Mouse (Mus musculus) hindbrain, embryonic 14.5 days (tissue): Measurements from ENCODE around the gene Cnih1. TPM values are rescaled to one million over a fixed set of nuclear protein-coding genes. Genes with fewer than 3 reads are reported as not detected.
"Not testable (repeated sequence)": the region's sequence is repeated elsewhere in the genome, so short reads cannot be mapped to it uniquely, and the experiment has no call there.

Experiments
- ATAC-seq: fragments of 200-750 bp; cut with Nextera tagmentation; 2 replicates; pipeline ENCODE4 v1.8.0; 2017; ENCODE audit warnings: moderate number of reproducible peaks, mild to moderate bottlenecking, moderate TSS enrichment, moderate library complexity; ENCODE audit not compliant: low FRiP score
- DNase-seq: peaks from one replicate; pipeline ENCODE4 v3.0.0-alpha.2; 2015; ENCODE audit warnings: low spot score
- H3K27ac ChIP-seq: fragments of 300-500 bp; sonication (generic); 2 replicates; pipeline ENCODE4 v1.5.1; 2014; ENCODE audit warnings: mild to moderate bottlenecking, moderate library complexity
- H3K27me3 ChIP-seq: fragments of 300-500 bp; sonication (generic); 2 replicates; pipeline ENCODE4 v1.6.1; 2014; ENCODE audit warnings: mild to moderate bottlenecking, low read length, mixed read lengths; ENCODE audit not compliant: control insufficient read depth, insufficient read depth
- H3K36me3 ChIP-seq: fragments of 300-500 bp; sonication (generic); replicated peaks from 2 replicates; pipeline ENCODE4 v1.6.1; 2014; ENCODE audit not compliant: control insufficient read depth, insufficient read depth
- H3K4me1 ChIP-seq: fragments of 300-500 bp; sonication (generic); replicated peaks from 2 replicates; pipeline ENCODE4 v1.6.1; 2014; ENCODE audit warnings: antibody characterized with exemption, low read length, mixed read lengths; ENCODE audit not compliant: control insufficient read depth, insufficient read depth
- H3K4me2 ChIP-seq: fragments of 300-500 bp; sonication (generic); replicated peaks from 2 replicates; pipeline ENCODE4 v1.6.1; 2014; ENCODE audit warnings: mild to moderate bottlenecking, moderate library complexity
- H3K4me3 ChIP-seq: fragments of 300-500 bp; sonication (generic); replicated peaks from 2 replicates; pipeline ENCODE4 v1.5.1; 2014; ENCODE audit warnings: mild to moderate bottlenecking, low read length
- H3K9ac ChIP-seq: fragments of 300-500 bp; sonication (generic); 2 replicates; pipeline ENCODE4 v1.6.1; 2014
- H3K9me3 ChIP-seq: fragments of 300-500 bp; sonication (generic); 2 replicates; pipeline ENCODE4 v1.6.1; 2016; ENCODE audit warnings: low read length; ENCODE audit not compliant: control insufficient read depth
- WGBS: fragments of 180-500 bp; shearing (Covaris S2); extraction: QIAGEN DNeasy Blood & Tissue Kit; methylation state at CpG from one replicate; pipeline ENCODE4 v1.1.7; 2014; 5-methylcytosine and 5-hydroxymethylcytosine counted together
- polyA plus RNA-seq: library from polyadenylated mRNA; unstranded; fragments of >200 nt; fragmentation: Nextera tagmentation; extraction: Ambion mirVana; gene quantifications from 2 replicates; pipeline ENCODE4 v1.2.1, GENCODE M21; 2014

The Cnih1 gene
- polyA plus RNA-seq, 1 experiment from 2014 or later, result 212 TPM

- H3K27me3 ChIP-seq, H3K9ac ChIP-seq, ATAC-seq, H3K27ac ChIP-seq, H3K4me2 ChIP-seq, H3K9me3 ChIP-seq, DNase-seq, H3K4me3 ChIP-seq: not testable (repeated sequence)
- H3K4me1 ChIP-seq, result peaks cover 20% of the 10 kb centered on the region
- H3K36me3 ChIP-seq, result peaks cover 25% of the 10 kb centered on the region; the same call in 1 of the 2 replicates
- WGBS, result 96% methylated on average over 5 of the region's 6 CpGs
These were observed 31.8 kb upstream of the Cnih1 start for GRCm38 (mm10) chr14:46819961-46820360.

- Histone ChIP-seq H3K27me3 (peaks cover 6% of the 10 kb centered on the region; the same call in 1 of the 2 replicates), H3K36me3 (peaks cover 33% of the 10 kb centered on the region), H3K9me3 (no peaks in the 10 kb centered on the region), H3K9ac (no peak overlapping the region), H3K27ac (no peak overlapping the region), H3K4me2 (no peak overlapping the region), H3K4me3 (no peak overlapping the region), H3K4me1 (peaks cover 20% of the 10 kb centered on the region)
- 96% methylated on average over 7 of the region's 7 CpGs for WGBS
- ATAC-seq (no peak), DNase-seq (no peak)
These were observed 30.5 kb upstream of the Cnih1 start for GRCm38 (mm10) chr14:46818743-46819142.

GRCm38 (mm10) chr14:46816916-46817622, 28.9 kb upstream of the Cnih1 start:
- Histone ChIP-seq H3K9me3 (no peaks in the 10 kb centered on the region), H3K36me3 (peaks cover 47% of the 10 kb centered on the region), H3K4me2 (no peak overlapping the region), H3K4me1 (peaks cover 20% of the 10 kb centered on the region), H3K9ac (no peak overlapping the region), H3K27ac (no peak overlapping the region), H3K4me3 (no peak overlapping the region), H3K27me3 (no peaks in the 10 kb centered on the region)
- WGBS, result 95% methylated on average over 8 of the region's 8 CpGs
- no peak for ATAC-seq
- no peak for DNase-seq

GRCm38 (mm10) chr14:46815640-46816039, 27.4 kb upstream of the Cnih1 start:
- Histone ChIP-seq H3K4me1 (peaks cover 13% of the 10 kb centered on the region), H3K4me3 (no peak overlapping the region), H3K9me3 (no peaks in the 10 kb centered on the region), H3K36me3 (peaks cover 61% of the 10 kb centered on the region), H3K9ac (no peak overlapping the region), H3K27me3 (no peaks in the 10 kb centered on the region), H3K4me2 (no peak overlapping the region), H3K27ac (no peak overlapping the region)
- WGBS, result 86% methylated on average over 6 of the region's 6 CpGs
- DNase-seq (no peak), ATAC-seq (no peak)

GRCm38 (mm10) chr14:46807927-46808326, 19.7 kb upstream of the Cnih1 start:
- ATAC-seq (no peak), DNase-seq (no peak)
- WGBS, result 77% methylated on average over 3 of the region's 3 CpGs
- H3K4me1 ChIP-seq, result no peaks in the 10 kb centered on the region
- H3K4me3 ChIP-seq, result no peak overlapping the region
- no peak overlapping the region for H3K4me2 ChIP-seq
- H3K27me3 ChIP-seq, result no peaks in the 10 kb centered on the region
- no peak overlapping the region for H3K27ac ChIP-seq
- no peak overlapping the region for H3K9ac ChIP-seq
- peaks cover 46% of the 10 kb centered on the region for H3K36me3 ChIP-seq
- no peaks in the 10 kb centered on the region for H3K9me3 ChIP-seq

- Histone ChIP-seq H3K4me2 (no peak overlapping the region), H3K36me3 (peaks cover 35% of the 10 kb centered on the region), H3K4me3 (no peak overlapping the region), H3K4me1 (no peaks in the 10 kb centered on the region), H3K9ac (no peak overlapping the region), H3K27me3 (no peaks in the 10 kb centered on the region), H3K9me3 (no peaks in the 10 kb centered on the region), H3K27ac (no peak overlapping the region)
- WGBS, result 88% methylated on average over 5 of the region's 5 CpGs
- no peak for ATAC-seq
- no peak for DNase-seq
These were observed 18.0 kb upstream of the Cnih1 start for GRCm38 (mm10) chr14:46806186-46806585.

GRCm38 (mm10) chr14:46803791-46804190, 15.6 kb upstream of the Cnih1 start:
- no peaks in the 10 kb centered on the region for H3K27me3 ChIP-seq
- H3K9ac ChIP-seq, result no peak overlapping the region
- DNase-seq (no peak), ATAC-seq (no peak)
- no peaks in the 10 kb centered on the region for H3K9me3 ChIP-seq
- no peak overlapping the region for H3K4me2 ChIP-seq
- H3K4me3 ChIP-seq, result no peak overlapping the region
- no peaks in the 10 kb centered on the region for H3K4me1 ChIP-seq
- no peak overlapping the region for H3K27ac ChIP-seq
- H3K36me3 ChIP-seq, result peaks cover 24% of the 10 kb centered on the region; the same call in 1 of the 2 replicates
- WGBS, result 86% methylated on average over 1 of the region's 1 CpGs

- Histone ChIP-seq H3K4me2 (no peak overlapping the region), H3K4me3 (no peak overlapping the region), H3K27me3 (no peaks in the 10 kb centered on the region), H3K27ac (no peak overlapping the region), H3K9ac (no peak overlapping the region), H3K9me3 (no peaks in the 10 kb centered on the region), H3K4me1 (no peaks in the 10 kb centered on the region), H3K36me3 (peaks cover 18% of the 10 kb centered on the region; the same call in 1 of the 2 replicates)
- WGBS, result 88% methylated on average over 4 of the region's 4 CpGs
- no peak for ATAC-seq
- DNase-seq, result peak; percentile 18
These were observed 15.0 kb upstream of the Cnih1 start for GRCm38 (mm10) chr14:46803259-46803658.

GRCm38 (mm10) chr14:46800684-46801345, 12.6 kb upstream of the Cnih1 start:
- Histone ChIP-seq H3K4me1 (no peaks in the 10 kb centered on the region), H3K9me3 (no peaks in the 10 kb centered on the region), H3K4me2 (no peak overlapping the region), H3K27me3 (no peaks in the 10 kb centered on the region), H3K27ac (no peak overlapping the region), H3K4me3 (no peak overlapping the region), H3K36me3 (peaks cover 18% of the 10 kb centered on the region; the same call in 1 of the 2 replicates), H3K9ac (no peak overlapping the region)
- no peak for ATAC-seq
- DNase-seq, result peak; percentile 9
- 91% methylated on average over 3 of the region's 3 CpGs for WGBS
